Mouse (Mus musculus) erythroblast, embryonic 14.5 days (primary cell): Measurements from ENCODE around the gene Slc38a3.

ENCODE experiments used
- GATA1 ChIP-seq: IDR thresholded peaks from 2 replicates; pipeline ENCODE4 v1.6.1; 2012; ENCODE audit warnings: low read length, inconsistent platforms, mixed read lengths
- TAL1 ChIP-seq: IDR thresholded peaks from 3 replicates; pipeline ENCODE4 v1.6.1; 2012; ENCODE audit warnings: low read length, inconsistent platforms, mixed read lengths

- TF ChIP-seq TAL1 (no peak), GATA1 (no peak)
Measured at GRCm38 (mm10) chr9:107620954-107621353, 48.4 kb downstream of the Slc38a3 start.
